Comparison of ENCODE assay signal across 8 mouse cellular contexts in the genomic region with DNA sequence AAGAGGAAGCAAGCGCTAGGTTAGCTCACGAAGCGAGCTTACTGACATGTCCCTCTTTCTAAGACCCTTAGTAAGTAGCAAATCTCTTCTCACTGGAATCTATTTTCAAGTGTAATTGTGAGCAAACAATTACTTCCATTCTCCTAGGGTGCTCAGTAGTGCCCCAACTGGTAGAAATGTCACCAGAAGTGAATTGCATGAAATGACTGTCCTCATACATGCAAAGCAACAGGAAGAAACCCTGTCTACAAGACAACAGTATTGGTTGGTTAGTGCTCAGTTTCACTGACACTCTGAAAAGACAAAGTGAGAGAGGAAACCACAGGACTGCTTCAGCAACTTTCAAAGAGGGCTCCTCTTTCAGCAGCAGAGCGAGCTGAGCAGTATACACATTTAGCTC.
DNase-seq lines count a peak whose midpoint lies in the region; ATAC-seq and TF ChIP-seq lines count a peak whose summit lies in the region.

No protein-coding gene starts in this region.

- no peak overlapping the region for H3K9ac ChIP-seq in heart, adult 2 months (ENCODE audit: low read depth, low read length)

- no peak overlapping the region for H3K4me3 ChIP-seq in heart, adult 2 months

- no peaks in the 10 kb centered on the region for H3K36me3 ChIP-seq in heart, adult 2 months (ENCODE audit: control insufficient read depth, insufficient read depth, low read length)

- TF ChIP-seq CTCF in heart, adult 2 months (IDR thresholded peaks at IDR 0.05), result peak; percentile 43

- intact Hi-C loops in heart, adult 2 months (cut with DNase I), result no loop called here
- intact Hi-C loops in left cerebral cortex, postnatal 14 days (cut with DNase I), result no loop called here
- intact Hi-C loops in left cerebral cortex, postnatal 4 days (cut with DNase I), result no loop called here

- H3K27me3 ChIP-seq in heart, adult 2 months (ENCODE audit: control insufficient read depth, insufficient read depth, low read length), result no peaks in the 10 kb centered on the region

- no peak for TF ChIP-seq EP300 in heart, adult 2 months (IDR thresholded peaks at IDR 0.05; ENCODE audit: insufficient read depth, low read depth, low read length)

- no peaks in the 10 kb centered on the region for H3K4me1 ChIP-seq in heart, adult 2 months (ENCODE audit: control insufficient read depth, insufficient read depth, low read length)

- H3K79me2 ChIP-seq in heart, adult 2 months (replicated peaks; ENCODE audit: control insufficient read depth, insufficient read depth, low read length), result no peaks in the 10 kb centered on the region

- ATAC-seq in megakaryocyte progenitor cell, adult 5-6 weeks (replicated peaks; ENCODE audit: poor library complexity), result peak; percentile 34; the same call in 1 of the 2 replicates

- no peak overlapping the region for H3K27ac ChIP-seq in heart, adult 2 months

- DNase-seq in heart, adult 2 months, result no peak
- DNase-seq in heart, adult 11 months, result no peak
- peak; percentile 69 for DNase-seq in A20 (ENCODE audit: low read depth, low spot score)
- DNase-seq in ZHBTc4 (ENCODE audit: low read depth, low spot score), result peak; percentile 34
- DNase-seq in right cerebral cortex, adult 2 months (ENCODE audit: low spot score in 2 of 2), result no peak
- DNase-seq in left cerebral cortex, postnatal 14 days (ENCODE audit: low spot score in 2 of 2), result no peak
- no peak for DNase-seq in left cerebral cortex, postnatal 4 days

- TF ChIP-seq POLR2A in heart, adult 2 months (IDR thresholded peaks at IDR 0.05; ENCODE audit: insufficient read depth, low read depth, low read length), result no peak

- 92% methylated on average over 4 of the region's 4 CpGs for WGBS in heart, adult 2 months

Comparison
In these comparisons a context has a peak if more than half of its experiments do, and no peak if none do; other contexts are left out.
1. DNase-seq: peak in A20 (single experiment) and ZHBTc4 (single experiment); none in heart, adult 2 months (0 of 2), heart, adult 11 months (single experiment), right cerebral cortex, adult 2 months (0 of 2), left cerebral cortex, postnatal 14 days (0 of 2) and left cerebral cortex, postnatal 4 days (single experiment).